Mouse (Mus musculus): ENCODE results near the gene Gorasp2. TPM values are rescaled to one million over a fixed set of nuclear protein-coding genes. Genes with fewer than 3 reads are reported as not detected.
A peak's percentile ranks its signal among the peaks of the same experiment; 100 is the strongest.

Gene Gorasp2
- total and polyA plus RNA-seq, 3 experiments, result 65.4 to 145 (median 77.4) TPM

DNA sequence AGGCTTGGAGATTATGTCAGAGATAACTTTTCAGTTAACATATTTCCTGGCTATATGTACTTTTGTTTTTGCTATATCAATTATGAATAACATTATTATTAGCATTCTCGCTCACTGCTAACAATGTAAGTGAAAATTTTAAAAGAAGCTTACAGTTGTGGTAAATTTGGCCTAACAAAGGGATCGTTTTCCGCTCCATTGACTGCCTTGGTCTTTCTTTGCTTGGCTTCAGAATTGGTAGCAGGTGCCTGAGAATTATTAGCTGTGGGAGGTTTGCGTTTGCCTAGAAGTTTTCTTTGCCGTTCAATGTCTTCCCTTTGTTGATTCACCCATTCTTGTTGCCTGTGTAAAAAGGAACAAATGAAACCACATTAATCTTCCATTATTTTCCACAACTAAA lies 80.5 kb downstream of the Gorasp2 start:
- in situ Hi-C loops (cut with MboI; ENCODE audit: low pct_ligation_motif_present, low pct_unique_long_range_greater_than_20kb, low sequenced_read_pairs), result no loop called here
- DNase-seq (ENCODE audit: extremely low read depth), result no peak
- Histone ChIP-seq H3K9ac (ENCODE audit: insufficient read depth, low read depth) (no peak overlapping the region), H3K27ac (ENCODE audit: insufficient read depth, low read depth) (no peak overlapping the region), H3K4me3 (replicated peaks in 1 of 3; ENCODE audit: low read depth in 2 of 3, low read length in 2 of 3, poor library complexity in 1 of 3) (no peak overlapping the region), H3K4me1 (ENCODE audit: control insufficient read depth in 1 of 2, insufficient read depth in 2 of 2) (peaks cover 0 to 15% of the 10 kb centered on the region in 2 experiments; a peak in 2 of 4 replicates), H3K4me2 (ENCODE audit: insufficient read depth, low read depth, poor library complexity, severe bottlenecking) (no peak overlapping the region), H3K36me3 (replicated peaks in 1 of 2; ENCODE audit: control insufficient read depth in 1 of 2, insufficient read depth in 1 of 2, low read length in 1 of 2) (peaks cover 34 to 75% of the 10 kb centered on the region in 2 experiments), H3K9me3 (replicated peaks; ENCODE audit: low read length) (no peaks in the 10 kb centered on the region), H3K79me2 (replicated peaks; ENCODE audit: control insufficient read depth, extremely low read depth, insufficient read depth, poor library complexity, severe bottlenecking) (no peaks in the 10 kb centered on the region), H3K27me3 (replicated peaks) (no peaks in the 10 kb centered on the region)
- dilution Hi-C loops (cut with MboI; ENCODE audit: extremely low pct_ligation_motif_present, extremely low pct_unique_long_range_greater_than_20kb, low sequenced_read_pairs), result no loop called here
- no peak for TF ChIP-seq JUND (conservative IDR thresholded peaks at IDR 0.05; ENCODE audit: low read depth, low read length)
- TF ChIP-seq USF1 (IDR thresholded peaks at IDR 0.05; ENCODE audit: low read depth, low read length), result no peak
- TF ChIP-seq ZMIZ1 (IDR thresholded peaks at IDR 0.05; ENCODE audit: low read depth, low read length), result no peak
- no peak for TF ChIP-seq SMC3 (IDR thresholded peaks at IDR 0.05; ENCODE audit: low read depth, low read length)
- TF ChIP-seq POLR2A (IDR thresholded peaks at IDR 0.05; ENCODE audit: low read depth, low read length), result no peak
- no peak for TF ChIP-seq TBP (conservative IDR thresholded peaks at IDR 0.05; ENCODE audit: low read depth, low read length)
- TF ChIP-seq ELF1 (IDR thresholded peaks at IDR 0.05; ENCODE audit: low read depth, low read length), result no peak
- TF ChIP-seq EP300 (IDR thresholded peaks at IDR 0.05; ENCODE audit: low read length), result no peak
- no peak for TF ChIP-seq UBTF (IDR thresholded peaks at IDR 0.05; ENCODE audit: low read depth, low read length)
- no peak for TF ChIP-seq E2F4 (IDR thresholded peaks at IDR 0.05; ENCODE audit: insufficient replicate concordance, low read depth, low read length)
- no peak for TF ChIP-seq KAT2A (IDR thresholded peaks at IDR 0.05; ENCODE audit: insufficient replicate concordance, low read length)
- TF ChIP-seq HCFC1 (IDR thresholded peaks at IDR 0.05; ENCODE audit: low read depth, low read length), result no peak

DNA sequence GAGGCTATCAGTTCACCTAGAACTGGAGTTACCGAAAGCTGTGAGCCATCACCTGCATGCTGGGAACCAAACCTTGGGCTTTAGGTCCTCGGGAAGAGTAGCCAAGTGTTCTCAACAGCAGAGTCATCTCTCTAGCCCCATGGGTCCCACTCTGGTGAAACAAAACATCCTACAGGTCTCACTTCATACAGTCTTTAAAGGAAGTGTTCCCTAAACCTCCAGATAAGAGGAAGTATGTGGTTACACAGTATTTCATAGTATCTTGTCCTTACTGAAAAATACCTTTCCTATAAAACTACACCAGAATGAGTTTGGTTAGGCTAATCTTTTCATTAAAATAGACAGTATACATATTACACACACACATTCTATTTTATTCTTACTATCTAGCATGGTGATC lies 81.2 kb downstream of the Gorasp2 start:
- H3K79me2 ChIP-seq (replicated peaks; ENCODE audit: control insufficient read depth, extremely low read depth, insufficient read depth, poor library complexity, severe bottlenecking), result no peaks in the 10 kb centered on the region
- peaks cover 30 to 73% of the 10 kb centered on the region in 2 experiments for H3K36me3 ChIP-seq (replicated peaks in 1 of 2; ENCODE audit: control insufficient read depth in 1 of 2, insufficient read depth in 1 of 2, low read length in 1 of 2)
- DNase-seq (ENCODE audit: extremely low read depth), result peak; percentile 33
- H3K4me3 ChIP-seq (replicated peaks in 1 of 3; ENCODE audit: low read depth in 2 of 3, low read length in 2 of 3, poor library complexity in 1 of 3), result no peak overlapping the region
- in situ Hi-C loops (cut with MboI; ENCODE audit: low pct_ligation_motif_present, low pct_unique_long_range_greater_than_20kb, low sequenced_read_pairs), result no loop called here
- no peak for TF ChIP-seq RAD21 (IDR thresholded peaks at IDR 0.05; ENCODE audit: low read depth, low read length)
- no peak for TF ChIP-seq UBTF (IDR thresholded peaks at IDR 0.05; ENCODE audit: low read depth, low read length)
- no peak for TF ChIP-seq KAT2A (IDR thresholded peaks at IDR 0.05; ENCODE audit: insufficient replicate concordance, low read length)
- TF ChIP-seq TCF12 (IDR thresholded peaks at IDR 0.05; ENCODE audit: low read depth, low read length), result no peak
- no peak for TF ChIP-seq ZMIZ1 (IDR thresholded peaks at IDR 0.05; ENCODE audit: low read depth, low read length)
- no peak for TF ChIP-seq NELFE (IDR thresholded peaks at IDR 0.05; ENCODE audit: low read depth, low read length)
- TF ChIP-seq POLR2A (IDR thresholded peaks at IDR 0.05; ENCODE audit: low read depth, low read length), result no peak
- TF ChIP-seq USF1 (IDR thresholded peaks at IDR 0.05; ENCODE audit: low read depth, low read length), result no peak
- TF ChIP-seq MXI1 (IDR thresholded peaks at IDR 0.05; ENCODE audit: low read depth, low read length), result no peak
- TF ChIP-seq POLR2AphosphoS2 (IDR thresholded peaks at IDR 0.05; ENCODE audit: low read depth, low read length), result no peak
- no peak for TF ChIP-seq JUND (conservative IDR thresholded peaks at IDR 0.05; ENCODE audit: low read depth, low read length)
- no peak for TF ChIP-seq ZKSCAN1 (IDR thresholded peaks at IDR 0.05; ENCODE audit: borderline replicate concordance, low read depth, low read length)
- no peak for TF ChIP-seq E2F4 (IDR thresholded peaks at IDR 0.05; ENCODE audit: insufficient replicate concordance, low read depth, low read length)
- no peak for TF ChIP-seq SIN3A (IDR thresholded peaks at IDR 0.05; ENCODE audit: low read length)
- no peak overlapping the region for H3K27ac ChIP-seq (ENCODE audit: insufficient read depth, low read depth)
- peaks cover 0 to 15% of the 10 kb centered on the region in 2 experiments; a peak in 2 of 4 replicates for H3K4me1 ChIP-seq (ENCODE audit: control insufficient read depth in 1 of 2, insufficient read depth in 2 of 2)
- no peak overlapping the region for H3K9ac ChIP-seq (ENCODE audit: insufficient read depth, low read depth)
- H3K9me3 ChIP-seq (replicated peaks; ENCODE audit: low read length), result no peaks in the 10 kb centered on the region
- dilution Hi-C loops (cut with MboI; ENCODE audit: extremely low pct_ligation_motif_present, extremely low pct_unique_long_range_greater_than_20kb, low sequenced_read_pairs), result no loop called here
- no peaks in the 10 kb centered on the region for H3K27me3 ChIP-seq (replicated peaks)
- no peak overlapping the region for H3K4me2 ChIP-seq (ENCODE audit: insufficient read depth, low read depth, poor library complexity, severe bottlenecking)
